Mouse (Mus musculus) CH12.LX (cell line): Measurements from ENCODE around the gene Gm13288.
A peak's percentile ranks its signal among the peaks of the same experiment; 100 is the strongest.
"Not testable (repeated sequence)": the region's sequence is repeated elsewhere in the genome, so short reads cannot be mapped to it uniquely, and the experiment has no call there.

Experiments
- BHLHE40 ChIP-seq: IDR thresholded peaks from 2 replicates; pipeline ENCODE4 v1.6.1; 2011; ENCODE audit warnings: mild to moderate bottlenecking, low read depth, low read length, improper control_type of control experiment
- CHD1 ChIP-seq: IDR thresholded peaks from 2 replicates; pipeline ENCODE4 v1.6.1; 2012; ENCODE audit warnings: low read depth, low read length, improper control_type of control experiment, inconsistent platforms
- CTCF ChIP-seq, 2 experiments: IDR thresholded peaks in 1 of 2; conservative IDR thresholded peaks in 1 of 2; 2 replicates each; pipeline ENCODE4 v1.5.1; 2011 to 2012; ENCODE audit warnings: low read depth in 2 of 2, low read length in 2 of 2, improper control_type of control experiment in 1 of 2, inconsistent platforms in 1 of 2, mild to moderate bottlenecking in 1 of 2, moderate library complexity in 1 of 2
- E2F4 ChIP-seq: IDR thresholded peaks from 2 replicates; pipeline ENCODE4 v1.6.1; 2011; ENCODE audit warnings: low read depth, low read length, improper control_type of control experiment; ENCODE audit not compliant: insufficient replicate concordance
- EP300 ChIP-seq: IDR thresholded peaks from 2 replicates; pipeline ENCODE4 v1.6.1; 2011; ENCODE audit warnings: low read length, improper control_type of control experiment
- MAFK ChIP-seq: IDR thresholded peaks from 2 replicates; pipeline ENCODE4 v1.6.1; 2011; ENCODE audit warnings: low read length, improper control_type of control experiment; ENCODE audit not compliant: insufficient replicate concordance
- MEF2A ChIP-seq: IDR thresholded peaks from 2 replicates; pipeline ENCODE4 v1.6.1; 2014; ENCODE audit warnings: low read depth, mild to moderate bottlenecking, inconsistent platforms, low read length, improper control_type of control experiment, borderline replicate concordance
- NELFE ChIP-seq: IDR thresholded peaks from 2 replicates; pipeline ENCODE4 v1.6.1; 2011; ENCODE audit warnings: low read depth, low read length, improper control_type of control experiment
- POLR2A ChIP-seq: IDR thresholded peaks from 2 replicates; pipeline ENCODE4 v1.6.1; 2011; ENCODE audit warnings: low read depth, mild to moderate bottlenecking, improper control_type of control experiment, low read length
- POLR2AphosphoS2 ChIP-seq: IDR thresholded peaks from 2 replicates; pipeline ENCODE4 v1.6.1; 2011; ENCODE audit warnings: low read depth, low read length, improper control_type of control experiment
- RCOR1 ChIP-seq: conservative IDR thresholded peaks from 2 replicates; pipeline ENCODE4 v1.6.1; 2012; ENCODE audit warnings: low read depth, mild to moderate bottlenecking, inconsistent platforms, low read length, improper control_type of control experiment
- SIN3A ChIP-seq: IDR thresholded peaks from 2 replicates; pipeline ENCODE4 v1.6.1; 2012; ENCODE audit warnings: low read length, improper control_type of control experiment, inconsistent platforms
- ZC3H11A ChIP-seq: IDR thresholded peaks from 2 replicates; pipeline ENCODE4 v1.6.1; 2012; ENCODE audit warnings: low read depth, mild to moderate bottlenecking, inconsistent platforms, low read length, improper control_type of control experiment

DNA sequence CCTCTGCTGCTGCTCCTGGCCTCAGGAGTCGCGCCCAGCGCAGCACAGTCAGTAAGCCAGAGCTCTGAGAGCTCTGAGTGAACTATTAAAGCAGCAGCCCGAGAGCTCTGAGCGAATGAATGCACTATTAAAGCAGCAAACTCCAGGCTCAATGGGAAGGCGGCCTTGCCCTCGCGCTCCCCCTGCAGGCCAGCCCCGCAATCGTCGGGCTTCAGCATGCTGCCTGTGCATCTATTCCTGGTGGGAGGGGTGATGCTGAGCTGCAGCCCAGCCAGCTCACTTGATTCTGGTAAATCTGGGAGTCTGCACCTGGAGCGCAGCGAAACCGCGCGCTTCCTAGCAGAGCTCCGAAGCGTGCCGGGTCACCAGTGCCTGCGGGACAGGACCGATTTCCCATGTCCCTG, 47.7 kb upstream of the Gm13288 start:
- TF ChIP-seq EP300, MAFK, E2F4, CHD1, POLR2AphosphoS2, POLR2A, ZC3H11A, BHLHE40, SIN3A, RCOR1, NELFE: not testable (repeated sequence)
- TF ChIP-seq CTCF (conservative IDR thresholded peaks at IDR 0.05 in 1 of 2, IDR thresholded peaks at IDR 0.05 in 1 of 2; ENCODE audit: low read depth in 2 of 2, low read length in 2 of 2) (peak; percentile 26 to 60; a peak in 2 of 4 replicates), MEF2A (0 out of 2 replicates have a peak, but pooled peaks have one; percentile 20)
